Mouse (Mus musculus) kidney, postnatal 0 days (tissue): Measurements from ENCODE around the gene Cdc7. TPM values are rescaled to one million over a fixed set of nuclear protein-coding genes. Genes with fewer than 3 reads are reported as not detected.

Experiments
- ATAC-seq: fragments of 200-750 bp; cut with Nextera tagmentation; replicated peaks from 2 replicates; pipeline ENCODE4 v1.8.0; 2017; ENCODE audit warnings: low read depth, moderate number of reproducible peaks, moderate TSS enrichment, moderate library complexity; ENCODE audit not compliant: low FRiP score
- DNase-seq: peaks from one replicate; pipeline ENCODE4 v3.0.0-alpha.2; 2016; ENCODE audit warnings: low spot score
- H3K27ac ChIP-seq: fragments of 300-500 bp; sonication (generic); 2 replicates; pipeline ENCODE4 v1.5.1; 2014; ENCODE audit warnings: mild to moderate bottlenecking
- H3K27me3 ChIP-seq: fragments of 300-500 bp; sonication (generic); 2 replicates; pipeline ENCODE4 v1.6.1; 2014; ENCODE audit warnings: low read length, mixed read lengths; ENCODE audit not compliant: insufficient read depth
- H3K36me3 ChIP-seq: fragments of 300-500 bp; sonication (generic); 2 replicates; pipeline ENCODE4 v1.6.1; 2014; ENCODE audit warnings: low read length, mixed read lengths; ENCODE audit not compliant: insufficient read depth
- H3K4me1 ChIP-seq: fragments of 300-500 bp; sonication (generic); replicated peaks from 2 replicates; pipeline ENCODE4 v1.6.1; 2014; ENCODE audit warnings: antibody characterized with exemption, low read length, mixed read lengths; ENCODE audit not compliant: insufficient read depth
- H3K4me2 ChIP-seq: fragments of 300-500 bp; sonication (generic); 2 replicates; pipeline ENCODE4 v1.6.1; 2014; ENCODE audit warnings: mild to moderate bottlenecking, low read length, moderate library complexity, mixed read lengths
- H3K4me3 ChIP-seq: fragments of 300-500 bp; sonication (generic); replicated peaks from 2 replicates; pipeline ENCODE4 v1.5.1; 2014; ENCODE audit warnings: low read depth, low read length
- H3K9ac ChIP-seq: fragments of 300-500 bp; sonication (generic); 2 replicates; pipeline ENCODE4 v1.6.1; 2014; ENCODE audit warnings: low read depth, low read length
- H3K9me3 ChIP-seq: fragments of 300-500 bp; sonication (generic); replicated peaks from 2 replicates; pipeline ENCODE4 v1.6.1; 2016; ENCODE audit warnings: low read length, inconsistent platforms, mixed read lengths
- CTCF ChIP-seq: IDR thresholded peaks from 2 replicates; pipeline ENCODE4 v1.5.1; 2016; ENCODE audit warnings: antibody characterized with exemption, low read depth, mild to moderate bottlenecking, moderate library complexity
- WGBS: fragments of 180-500 bp; shearing (Covaris S2); extraction: QIAGEN DNeasy Blood & Tissue Kit; methylation state at CpG from one replicate; pipeline ENCODE4 v1.1.7; 2014; 5-methylcytosine and 5-hydroxymethylcytosine counted together
- polyA plus RNA-seq: library from polyadenylated mRNA; unstranded; fragments of >200 nt; fragmentation: Nextera tagmentation; extraction: Ambion mirVana; gene quantifications from 2 replicates; pipeline ENCODE4 v1.2.1, GENCODE M21; 2015

The Cdc7 gene
- polyA plus RNA-seq, 1 experiment from 2014 or later = 14.8 TPM

- 55% methylated on average over 12 of the region's 12 CpGs for WGBS
- Histone ChIP-seq H3K9ac (no peak overlapping the region), H3K9me3 (no peaks in the 10 kb centered on the region), H3K4me3 (no peak overlapping the region), H3K36me3 (no peaks in the 10 kb centered on the region), H3K27me3 (no peaks in the 10 kb centered on the region), H3K4me2 (0 out of 2 replicates have a peak overlapping the region, but pooled peaks have one; percentile 19), H3K27ac (no peak overlapping the region; the same call in 1 of the 2 replicates), H3K4me1 (0 out of 2 replicates have a peak, but pooled peaks cover 6% of the 10 kb centered on the region)
- TF ChIP-seq CTCF = no peak
- DNase-seq (peak; percentile 47), ATAC-seq (no peak)
Observed at GRCm38 (mm10) chr5:106989786-106990185, 25.7 kb downstream of the Cdc7 start.

- Histone ChIP-seq H3K9me3 (no peaks in the 10 kb centered on the region), H3K27ac (no peak overlapping the region), H3K27me3 (no peaks in the 10 kb centered on the region), H3K36me3 (no peaks in the 10 kb centered on the region), H3K4me1 (0 out of 2 replicates have a peak, but pooled peaks cover 6% of the 10 kb centered on the region), H3K4me3 (no peak overlapping the region), H3K4me2 (peak overlapping the region; percentile 27; the same call in 1 of the 2 replicates), H3K9ac (no peak overlapping the region)
- TF ChIP-seq CTCF = peak; percentile 89
- DNase-seq = peak; percentile 87
- peak; percentile 76; the same call in 1 of the 2 replicates for ATAC-seq
- 31% methylated on average over 14 of the region's 14 CpGs for WGBS
Observed at GRCm38 (mm10) chr5:106990639-106991299, 26.6 kb downstream of the Cdc7 start.

GRCm38 (mm10) chr5:106991300-106991929, 27.3 kb downstream of the Cdc7 start:
- H3K4me2 ChIP-seq = no peak overlapping the region
- no peak for TF ChIP-seq CTCF
- no peak overlapping the region for H3K9ac ChIP-seq
- no peak for DNase-seq
- H3K27ac ChIP-seq = no peak overlapping the region
- no peaks in the 10 kb centered on the region for H3K36me3 ChIP-seq
- H3K27me3 ChIP-seq = no peaks in the 10 kb centered on the region
- 52% methylated on average over 8 of the region's 8 CpGs for WGBS
- no peaks in the 10 kb centered on the region for H3K9me3 ChIP-seq
- no peak overlapping the region for H3K4me3 ChIP-seq
- H3K4me1 ChIP-seq = 0 out of 2 replicates have a peak, but pooled peaks cover 6% of the 10 kb centered on the region
- no peak for ATAC-seq

- WGBS = 21% methylated on average over 3 of the region's 3 CpGs
- Histone ChIP-seq H3K4me3 (no peak overlapping the region), H3K9ac (no peak overlapping the region), H3K36me3 (no peaks in the 10 kb centered on the region), H3K9me3 (no peaks in the 10 kb centered on the region), H3K4me1 (0 out of 2 replicates have a peak, but pooled peaks cover 6% of the 10 kb centered on the region), H3K27ac (no peak overlapping the region), H3K27me3 (no peaks in the 10 kb centered on the region), H3K4me2 (no peak overlapping the region)
- no peak for TF ChIP-seq CTCF
- ATAC-seq = no peak
- no peak for DNase-seq
Observed at GRCm38 (mm10) chr5:106994716-106995115, 30.6 kb downstream of the Cdc7 start.

- no peak overlapping the region for H3K4me2 ChIP-seq
- 30% methylated on average over 5 of the region's 5 CpGs for WGBS
- no peak overlapping the region for H3K27ac ChIP-seq
Observed at GRCm38 (mm10) chr5:106995886-106996538, 31.9 kb downstream of the Cdc7 start.

GRCm38 (mm10) chr5:106996539-106997244, 32.6 kb downstream of the Cdc7 start:
- 0 out of 2 replicates have a peak, but pooled peaks cover 2% of the 10 kb centered on the region for H3K4me1 ChIP-seq
- ATAC-seq (no peak), DNase-seq (no peak)
- no peaks in the 10 kb centered on the region for H3K9me3 ChIP-seq
- H3K9ac ChIP-seq = no peak overlapping the region
- 58% methylated on average over 7 of the region's 7 CpGs for WGBS
- TF ChIP-seq CTCF = no peak
- no peaks in the 10 kb centered on the region for H3K27me3 ChIP-seq
- H3K4me2 ChIP-seq = no peak overlapping the region
- H3K4me3 ChIP-seq = no peak overlapping the region
- H3K27ac ChIP-seq = no peak overlapping the region
- H3K36me3 ChIP-seq = no peaks in the 10 kb centered on the region

More at GRCm38 (mm10) chr5:106995886-106996538, 31.9 kb downstream of the Cdc7 start:
- H3K9me3 ChIP-seq = no peaks in the 10 kb centered on the region
- no peaks in the 10 kb centered on the region for H3K36me3 ChIP-seq
- no peak overlapping the region for H3K9ac ChIP-seq
- DNase-seq (peak; percentile 96), ATAC-seq (peak; percentile 62)
- no peak overlapping the region for H3K4me3 ChIP-seq
- H3K4me1 ChIP-seq = no peaks in the 10 kb centered on the region
- TF ChIP-seq CTCF = peak; percentile 93
- H3K27me3 ChIP-seq = no peaks in the 10 kb centered on the region
